Mouse (Mus musculus) CH12.LX (cell line): Measurements from ENCODE around the gene Sele.

Experiments used
- CHD2 ChIP-seq: IDR thresholded peaks from 2 replicates; pipeline ENCODE4 v1.6.1; 2011; ENCODE audit warnings: low read length, improper control_type of control experiment
- CTCF ChIP-seq, 2 experiments: IDR thresholded peaks in 1 of 2; conservative IDR thresholded peaks in 1 of 2; 2 replicates each; pipeline ENCODE4 v1.5.1; 2011 to 2012; ENCODE audit warnings: low read depth in 2 of 2, low read length in 2 of 2, improper control_type of control experiment in 1 of 2, inconsistent platforms in 1 of 2, mild to moderate bottlenecking in 1 of 2, moderate library complexity in 1 of 2
- EP300 ChIP-seq: IDR thresholded peaks from 2 replicates; pipeline ENCODE4 v1.6.1; 2011; ENCODE audit warnings: low read length, improper control_type of control experiment
- KAT2A ChIP-seq: IDR thresholded peaks from 2 replicates; pipeline ENCODE4 v1.6.1; 2012; ENCODE audit warnings: low read length, improper control_type of control experiment, inconsistent platforms; ENCODE audit not compliant: insufficient replicate concordance
- TBP ChIP-seq: conservative IDR thresholded peaks from 2 replicates; pipeline ENCODE4 v1.6.1; 2011; ENCODE audit warnings: low read depth, low read length, improper control_type of control experiment

GRCm38 (mm10) chr1:164087872-164088271 is 39.8 kb downstream of the Sele start:
- TF ChIP-seq EP300 (no peak), CTCF (conservative IDR thresholded peaks at IDR 0.05 in 1 of 2, IDR thresholded peaks at IDR 0.05 in 1 of 2; ENCODE audit: low read depth in 2 of 2, low read length in 2 of 2) (no peak), KAT2A (no peak), TBP (no peak), CHD2 (no peak)
